Mouse (Mus musculus): ENCODE data around the gene Ripk1. TPM values are rescaled to one million over a fixed set of nuclear protein-coding genes. Genes with fewer than 3 reads are reported as not detected.
"Not testable (repeated sequence)": the region's sequence is repeated elsewhere in the genome, so short reads cannot be mapped to it uniquely, and the experiment has no call there.

Ripk1 gene
- total RNA-seq, 2 experiments from 2014 or later = 5.6 to 7.0 TPM

GRCm38 (mm10) chr13:34072847-34073246 is 70.7 kb downstream of the Ripk1 start:
- no peak for ATAC-seq (replicated peaks; ENCODE audit: low FRiP score, poor library complexity, severe bottlenecking)

DNA sequence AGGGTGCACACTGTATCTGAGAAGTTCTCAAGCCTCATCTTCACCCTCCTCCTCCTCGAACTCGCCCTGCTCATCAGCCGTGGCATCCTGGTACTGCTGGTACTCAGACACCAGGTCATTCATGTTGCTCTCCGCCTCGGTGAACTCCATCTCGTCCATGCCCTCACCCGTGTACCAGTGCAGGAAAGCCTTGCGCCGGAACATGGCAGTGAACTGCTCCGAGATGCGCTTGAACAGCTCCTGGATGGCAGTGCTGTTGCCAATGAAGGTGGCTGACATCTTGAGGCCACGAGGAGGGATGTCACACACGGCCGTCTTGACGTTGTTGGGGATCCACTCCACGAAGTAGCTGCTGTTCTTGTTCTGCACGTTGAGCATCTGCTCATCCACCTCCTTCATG is 72.3 kb downstream of the Ripk1 start:
- ATAC-seq (replicated peaks; ENCODE audit: low FRiP score, poor library complexity, severe bottlenecking) = not testable (repeated sequence)

- ATAC-seq (replicated peaks; ENCODE audit: low FRiP score, poor library complexity, severe bottlenecking) = not testable (repeated sequence)
Measured at GRCm38 (mm10) chr13:34075893-34076292, 73.7 kb downstream of the Ripk1 start.

DNA sequence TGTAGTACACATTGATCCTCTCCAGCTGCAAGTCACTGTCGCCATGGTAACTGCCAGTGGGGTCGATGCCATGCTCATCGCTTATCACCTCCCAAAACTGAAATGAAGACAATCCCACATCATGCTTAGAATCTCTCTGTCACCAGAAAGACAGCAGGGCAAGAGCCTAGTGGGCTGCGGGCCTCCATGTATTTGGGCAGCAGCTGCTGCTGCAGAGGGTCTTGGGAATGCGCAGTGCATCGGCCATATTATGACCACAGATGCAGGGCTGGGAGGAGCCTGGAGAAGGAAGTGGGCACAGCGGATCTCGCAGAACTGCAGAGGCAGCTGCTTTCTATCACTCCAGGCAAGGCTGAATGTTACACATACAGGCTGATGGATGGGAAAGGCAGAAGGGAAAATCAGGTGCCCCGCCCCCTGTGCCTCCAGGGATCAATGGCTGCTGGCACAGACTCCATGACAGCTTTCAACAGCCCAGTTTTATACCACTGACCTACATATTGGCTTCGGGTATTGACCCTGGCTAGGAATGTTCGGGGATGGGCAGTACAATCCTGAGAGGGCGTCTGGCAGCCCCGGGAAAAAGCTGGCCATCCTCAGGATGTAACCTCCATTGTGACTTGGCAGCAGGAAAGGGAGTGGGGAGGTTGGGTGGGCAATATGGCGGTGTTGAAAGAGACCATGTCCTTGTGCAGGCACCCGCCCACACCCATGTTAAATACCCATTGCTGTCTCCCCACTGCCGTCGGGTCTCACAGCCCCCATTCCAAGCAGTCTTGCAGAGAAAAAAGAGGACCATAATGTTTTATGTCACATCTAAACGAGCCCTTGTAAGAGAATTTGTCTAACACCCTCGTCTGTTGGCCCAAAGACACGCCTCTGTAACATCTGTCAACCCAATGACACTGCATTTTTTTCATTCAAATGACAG is 74.7 kb downstream of the Ripk1 start:
- peak; percentile 55 for ATAC-seq (replicated peaks; ENCODE audit: low FRiP score, poor library complexity, severe bottlenecking)

GRCm38 (mm10) chr13:34077492-34078271 is 75.5 kb downstream of the Ripk1 start, which contains the start of gene Tubb2a:
Gene Tubb2a (minus strand): TSS chr13:34078007.
- peak; percentile 92 for ATAC-seq (replicated peaks; ENCODE audit: low FRiP score, poor library complexity, severe bottlenecking)

DNA sequence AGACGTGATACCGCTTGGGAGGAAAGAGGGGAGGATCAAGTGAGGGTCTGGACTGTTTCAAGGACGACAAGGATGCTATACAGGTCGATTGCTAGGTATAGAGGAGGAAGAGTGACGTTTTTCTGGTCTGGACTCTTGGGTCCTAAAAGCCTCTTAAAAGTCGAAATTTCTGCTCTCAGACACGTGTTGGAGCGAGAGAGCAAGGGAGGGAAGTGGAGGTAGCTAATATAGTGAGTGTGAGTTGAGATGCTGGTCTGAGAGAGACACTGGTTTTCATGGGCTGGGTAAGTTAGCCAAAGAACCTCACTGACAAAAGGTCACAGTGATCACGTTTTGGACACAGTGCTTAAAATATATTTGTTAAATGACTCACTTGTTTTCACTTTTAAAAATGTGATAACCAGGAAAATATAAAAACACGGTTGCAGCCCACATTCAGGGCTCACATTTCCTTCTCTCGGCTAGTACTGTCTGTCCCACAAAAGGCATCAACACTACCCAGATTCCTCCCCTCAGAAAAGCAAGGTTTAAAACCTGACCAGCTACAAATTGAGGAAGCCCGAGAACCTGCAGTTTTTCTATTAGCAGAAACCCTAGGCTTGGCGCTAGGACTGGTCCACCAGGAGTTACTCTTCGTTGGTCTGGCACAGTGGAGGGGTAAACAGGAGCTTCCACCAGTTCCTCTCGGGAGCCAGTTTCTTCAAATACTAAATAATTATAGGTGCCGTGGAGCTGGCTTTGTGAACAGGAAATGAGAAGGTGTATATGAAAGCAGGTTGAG is 76.5 kb downstream of the Ripk1 start:
- no peak; the same call in 1 of the 2 replicates for ATAC-seq (replicated peaks; ENCODE audit: low FRiP score, poor library complexity, severe bottlenecking)

DNA sequence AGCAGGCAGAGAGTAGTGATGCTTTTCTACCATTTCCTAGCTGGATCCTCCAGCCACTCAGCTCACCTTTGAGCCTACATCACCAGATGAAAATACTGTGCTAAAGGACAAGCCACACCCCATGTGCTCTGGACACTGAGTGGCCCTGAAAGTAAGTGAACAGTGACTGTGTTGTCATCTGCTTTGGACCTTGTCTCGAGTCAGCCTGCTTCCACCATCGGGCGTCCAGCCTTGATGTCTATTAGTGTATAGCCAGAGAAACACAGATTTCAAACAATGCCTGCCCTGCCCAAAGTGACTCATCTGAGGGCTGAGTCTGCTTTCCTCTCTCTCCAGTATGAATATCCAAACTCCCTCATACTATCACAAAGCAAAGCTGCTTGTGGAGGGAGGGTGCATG is 77.6 kb downstream of the Ripk1 start:
- no peak for ATAC-seq (replicated peaks; ENCODE audit: low FRiP score, poor library complexity, severe bottlenecking)

DNA sequence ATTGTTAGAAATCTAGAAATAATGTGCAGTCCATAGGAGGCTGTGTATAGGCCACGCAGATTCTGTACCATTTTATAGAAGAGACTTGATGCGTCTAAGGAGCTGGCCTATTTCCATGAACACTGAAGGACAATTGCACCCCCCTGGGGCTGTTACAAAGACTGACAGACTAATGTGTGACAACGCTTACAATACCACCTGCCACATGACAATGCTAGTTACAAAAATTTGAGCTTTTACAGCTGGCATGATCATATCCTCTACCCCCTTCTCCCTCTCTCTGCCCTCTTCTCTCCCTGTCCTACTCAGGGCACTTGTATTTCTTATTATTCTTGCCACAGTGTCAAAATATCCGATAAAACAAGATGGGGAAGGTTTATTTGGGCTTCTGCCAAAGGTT is 79.8 kb downstream of the Ripk1 start:
- ATAC-seq (replicated peaks; ENCODE audit: low FRiP score, poor library complexity, severe bottlenecking) = no peak

DNA sequence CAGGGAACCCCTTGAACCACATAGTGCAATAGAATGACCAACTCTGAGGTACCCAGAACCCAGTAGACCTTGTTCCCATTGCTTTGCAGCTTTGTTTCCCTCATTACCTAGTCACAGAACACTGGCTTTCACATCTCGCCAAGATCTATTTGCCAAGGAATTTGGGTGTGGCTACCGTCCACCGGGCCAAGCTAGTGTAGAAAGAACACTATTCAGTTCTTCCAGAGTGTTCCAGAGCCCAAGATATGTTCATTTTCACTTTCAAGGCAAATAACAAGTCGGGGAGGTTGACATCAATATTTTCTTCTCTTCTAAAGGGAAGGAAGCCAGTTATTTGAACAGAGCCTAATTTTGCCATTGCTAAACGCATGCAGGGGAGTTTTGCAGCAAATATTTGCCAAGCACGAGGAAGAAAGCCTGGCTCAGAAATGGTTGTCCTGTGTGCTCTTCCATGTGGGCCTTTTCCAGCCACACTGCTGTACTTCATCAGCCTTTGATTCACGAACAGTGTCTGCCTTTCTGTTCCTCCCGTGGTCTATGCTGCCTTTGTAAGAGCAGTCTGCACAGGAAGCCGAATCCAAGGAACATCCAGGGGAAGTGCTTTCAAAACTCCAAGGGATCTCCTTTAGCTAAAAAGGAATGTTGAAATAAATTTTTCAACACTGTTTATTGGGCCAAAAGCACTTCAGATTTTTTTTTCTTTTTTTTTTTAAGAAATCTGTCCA is 82.0 kb downstream of the Ripk1 start:
- no peak for ATAC-seq (replicated peaks; ENCODE audit: low FRiP score, poor library complexity, severe bottlenecking)

Other genes with a start within 250 kb of the Ripk1 start
- gene Serpinb6e, start 159.0 kb upstream of the Ripk1 start, total RNA-seq (2015; ENCODE audit: low replicate concordance) = not detected in 2 replicates
- gene Serpinb6e, start 159.0 kb upstream of the Ripk1 start, total RNA-seq (2017; ENCODE audit: low replicate concordance) = not detected in 2 replicates
- gene Serpinb6c, start 96.7 kb upstream of the Ripk1 start, total RNA-seq (2015; ENCODE audit: low replicate concordance) = not detected in 2 replicates
- not detected in 2 replicates for gene Serpinb6c, start 96.7 kb upstream of the Ripk1 start, total RNA-seq (2017; ENCODE audit: low replicate concordance)
- 14.4 and 16.3 TPM in 2 replicates for gene Nqo2, start 37.7 kb upstream of the Ripk1 start, total RNA-seq (2015; ENCODE audit: low replicate concordance)
- gene Nqo2, start 37.7 kb upstream of the Ripk1 start, total RNA-seq (2017; ENCODE audit: low replicate concordance) = 8.2 and 8.6 TPM in 2 replicates
- gene Serpinb6a, start 431 bp downstream of the Ripk1 start, total RNA-seq (2015; ENCODE audit: low replicate concordance) = 12.9 and 23.2 TPM in 2 replicates
- 19.1 and 20.9 TPM in 2 replicates for gene Serpinb6a, start 431 bp downstream of the Ripk1 start, total RNA-seq (2017; ENCODE audit: low replicate concordance)
- gene Bphl, start 35.2 kb downstream of the Ripk1 start, total RNA-seq (2015; ENCODE audit: low replicate concordance) = 4.8 and 9.4 TPM in 2 replicates
- 0.94 and 7.2 TPM in 2 replicates for gene Bphl, start 35.2 kb downstream of the Ripk1 start, total RNA-seq (2017; ENCODE audit: low replicate concordance)
- 6.0 and 7.7 TPM in 2 replicates for gene Tubb2a, start 75.6 kb downstream of the Ripk1 start, total RNA-seq (2015; ENCODE audit: low replicate concordance)
- 8.9 and 9.5 TPM in 2 replicates for gene Tubb2a, start 75.6 kb downstream of the Ripk1 start, total RNA-seq (2017; ENCODE audit: low replicate concordance)
- gene Tubb2b, start 128.1 kb downstream of the Ripk1 start, total RNA-seq (2015; ENCODE audit: low replicate concordance) = not detected in 2 replicates
- not detected in 2 replicates for gene Tubb2b, start 128.1 kb downstream of the Ripk1 start, total RNA-seq (2017; ENCODE audit: low replicate concordance)
- gene Psmg4, start 160.6 kb downstream of the Ripk1 start, total RNA-seq (2015; ENCODE audit: low replicate concordance) = 10.4 and 21.3 TPM in 2 replicates
- 14.7 and 14.8 TPM in 2 replicates for gene Psmg4, start 160.6 kb downstream of the Ripk1 start, total RNA-seq (2017; ENCODE audit: low replicate concordance)